Mouse (Mus musculus) embryonic facial prominence, embryonic 10.5 days (tissue): ENCODE results near the gene Gdi1. TPM values are rescaled to one million over a fixed set of nuclear protein-coding genes. Genes with fewer than 3 reads are reported as not detected.

ENCODE experiments used
- DNase-seq: peaks from one replicate; pipeline ENCODE4 v3.0.0-alpha.2; 2017; ENCODE audit warnings: low spot score
- H3K27ac ChIP-seq: fragments of 300-500 bp; sonication (generic); replicated peaks from 2 replicates; pipeline ENCODE4 v1.5.1; 2016; ENCODE audit warnings: mild to moderate bottlenecking
- H3K27me3 ChIP-seq: fragments of 300-500 bp; sonication (generic); replicated peaks from 2 replicates; pipeline ENCODE4 v1.6.1; 2016; ENCODE audit warnings: low read depth, mild to moderate bottlenecking; ENCODE audit not compliant: poor library complexity, severe bottlenecking
- H3K36me3 ChIP-seq: fragments of 300-500 bp; sonication (generic); replicated peaks from 2 replicates; pipeline ENCODE4 v1.6.1; 2016; ENCODE audit warnings: mild to moderate bottlenecking, moderate library complexity
- H3K4me1 ChIP-seq: fragments of 300-500 bp; sonication (generic); 2 replicates; pipeline ENCODE4 v1.6.1; 2016
- H3K4me3 ChIP-seq: fragments of 300-500 bp; sonication (generic); 2 replicates; pipeline ENCODE4 v1.5.1; 2016; ENCODE audit warnings: mild to moderate bottlenecking, moderate library complexity
- H3K9me3 ChIP-seq: fragments of 300-500 bp; sonication (generic); 2 replicates; pipeline ENCODE4 v1.6.1; 2016; ENCODE audit warnings: mild to moderate bottlenecking
- WGBS: fragments of 180-500 bp; shearing (Covaris S2); methylation state at CpG from one replicate; pipeline ENCODE4 v1.1.7; 2016; 5-methylcytosine and 5-hydroxymethylcytosine counted together
- polyA plus RNA-seq: library from polyadenylated mRNA; unstranded; fragments of >200 nt; fragmentation: Nextera tagmentation; extraction: Ambion mirVana; gene quantifications from 2 replicates; pipeline ENCODE4 v1.2.1, GENCODE M21; 2016

Gene Gdi1
- 231 and 251 TPM in 2 replicates for polyA plus RNA-seq

DNA sequence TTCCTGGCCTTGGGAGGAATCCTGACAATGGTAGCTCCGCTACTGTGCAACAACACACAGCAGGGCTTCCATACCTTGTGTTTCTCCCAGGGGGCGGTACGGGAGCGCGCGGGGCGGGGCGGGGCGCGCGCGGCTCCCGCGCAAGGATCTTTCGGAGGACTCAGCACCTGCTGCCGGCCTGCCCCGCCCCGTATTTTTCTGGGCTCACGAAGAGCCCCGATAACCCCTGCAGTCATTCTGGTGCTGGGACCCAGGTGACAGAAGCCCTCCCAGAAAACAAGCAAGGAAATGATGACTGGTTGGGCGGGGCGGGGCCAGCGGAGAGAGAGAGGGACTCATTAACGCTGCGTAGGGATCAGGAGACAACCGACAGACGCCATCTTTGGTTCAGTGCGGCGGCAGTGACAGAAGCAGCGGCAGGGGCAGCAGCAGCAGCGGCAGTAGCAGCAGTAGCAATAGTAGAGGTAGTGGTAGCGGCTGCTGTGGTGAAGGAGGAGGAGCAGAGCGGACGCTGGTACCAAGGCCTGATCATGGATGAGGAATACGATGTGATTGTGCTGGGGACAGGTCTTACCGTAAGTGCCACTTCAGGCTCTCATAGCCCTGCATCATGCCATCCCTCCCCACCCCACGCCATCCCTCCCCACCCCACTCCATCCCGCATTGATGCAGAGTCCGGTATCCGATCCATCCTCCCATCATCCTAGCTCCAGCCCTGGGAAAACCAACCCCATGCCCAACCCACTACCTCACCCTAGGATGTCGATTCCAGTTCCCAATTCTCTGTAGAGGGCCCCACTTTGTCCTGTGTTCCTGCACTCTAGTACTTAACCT lies at the start of gene Gdi1:
Gene Gdi1, plus strand, starts transcription at position 132 of the 834 bp plus-strand sequence.
- Histone ChIP-seq H3K27me3 (no peaks in the 10 kb centered on the region), H3K9me3 (no peaks in the 10 kb centered on the region), H3K27ac (peak within 1 kb of the TSS; percentile 91), H3K36me3 (peaks cover 79% of the 10 kb centered on the region), H3K4me3 (peak within 1 kb of the TSS; percentile 68), H3K4me1 (peaks cover 11% of the 10 kb centered on the region)
- 19% methylated on average over 41 of the region's 41 CpGs for WGBS
- DNase-seq: peak; percentile 85

DNA sequence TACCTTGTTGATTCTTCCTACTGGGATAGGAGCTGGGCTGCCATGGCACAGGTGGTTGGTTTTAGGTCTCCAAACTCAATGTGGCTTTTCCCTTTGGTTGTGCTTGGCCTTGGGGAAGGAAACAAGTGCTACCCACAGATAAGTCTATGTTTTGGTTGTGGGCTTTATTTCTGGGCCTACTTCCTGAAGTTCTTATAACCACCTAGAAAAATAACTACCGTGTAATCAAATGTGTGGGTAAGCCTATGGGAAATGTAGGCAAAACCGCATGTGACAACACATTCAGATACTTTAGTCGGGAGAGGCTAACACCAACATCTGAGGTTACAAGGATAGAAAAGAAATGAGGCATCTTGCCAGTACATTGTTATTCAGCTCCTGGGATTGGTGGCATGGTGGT lies 47.1 kb upstream of the Gdi1 start:
- H3K4me1 ChIP-seq: peaks cover 5% of the 10 kb centered on the region; the same call in 1 of the 2 replicates
- H3K36me3 ChIP-seq: peaks cover 39% of the 10 kb centered on the region
- no peak overlapping the region for H3K27ac ChIP-seq
- 92% methylated on average over 3 of the region's 3 CpGs for WGBS
- H3K27me3 ChIP-seq: no peaks in the 10 kb centered on the region
- no peaks in the 10 kb centered on the region for H3K9me3 ChIP-seq
- no peak for DNase-seq
- H3K4me3 ChIP-seq: no peak overlapping the region

DNA sequence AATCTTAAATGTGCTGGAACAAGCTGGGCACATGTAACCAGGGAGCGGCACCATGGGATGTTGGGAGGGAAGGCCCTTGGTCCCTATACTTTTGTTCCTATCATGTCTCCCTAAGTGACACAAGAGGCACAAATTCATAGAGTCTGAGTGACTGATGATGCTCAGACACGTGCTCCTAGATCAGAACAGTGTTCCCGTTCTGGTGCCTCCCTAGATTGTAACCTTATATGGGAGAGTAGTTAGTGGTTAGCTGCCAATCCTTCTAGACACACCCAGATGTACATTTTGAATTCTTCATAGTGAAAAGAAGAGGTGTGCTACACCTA lies 35.1 kb upstream of the Gdi1 start:
- H3K27me3 ChIP-seq: no peaks in the 10 kb centered on the region
- H3K4me3 ChIP-seq: peak overlapping the region; percentile 68
- H3K36me3 ChIP-seq: peaks cover 18% of the 10 kb centered on the region
- peak overlapping the region; percentile 92 for H3K27ac ChIP-seq
- peak; percentile 23 for DNase-seq
- 32% methylated on average over 3 of the region's 3 CpGs for WGBS
- H3K9me3 ChIP-seq: no peaks in the 10 kb centered on the region
- no peaks in the 10 kb centered on the region; the same call in 1 of the 2 replicates for H3K4me1 ChIP-seq

DNA sequence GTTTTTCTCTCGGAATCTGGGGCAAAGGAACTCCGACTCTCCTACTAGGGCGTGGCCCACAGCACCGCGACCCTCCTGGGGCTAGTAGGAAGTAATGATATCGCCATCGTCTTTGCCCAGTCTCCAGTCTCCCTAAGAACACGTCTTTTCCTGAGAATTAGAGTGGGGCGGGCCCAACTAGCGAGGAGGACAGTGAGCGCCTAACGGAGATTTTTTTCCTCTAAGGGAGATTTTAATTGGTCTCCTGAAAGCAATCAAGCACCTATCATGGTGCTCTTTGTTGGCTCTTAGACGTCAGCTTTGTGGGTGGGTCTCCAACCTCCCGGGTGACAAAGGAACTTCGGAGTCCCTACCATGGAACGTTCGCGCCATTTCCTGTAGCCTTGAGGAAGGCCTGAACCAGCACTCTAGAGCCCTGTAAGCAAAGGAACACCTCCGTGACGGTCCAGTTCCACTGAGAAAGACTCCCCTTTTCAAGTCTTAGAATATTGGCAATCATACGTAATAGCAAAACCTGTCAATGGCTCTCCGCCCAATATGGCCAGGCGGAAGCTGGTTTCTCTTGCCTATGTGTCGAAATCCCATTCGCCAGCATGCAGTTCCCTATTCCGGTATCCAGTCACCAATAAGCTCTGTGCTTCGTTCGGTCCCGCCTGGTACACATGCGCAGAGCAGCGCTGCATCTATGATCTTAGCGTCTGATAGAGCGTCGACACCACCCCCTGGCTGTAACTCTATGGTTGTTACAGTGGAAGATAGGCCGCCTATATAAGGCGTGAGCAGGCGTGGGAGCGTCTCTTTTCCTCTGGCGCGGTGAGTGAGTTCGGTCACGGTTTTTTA lies 34.5 kb upstream of the Gdi1 start, which contains the start of gene Rpl10:
Gene Rpl10, plus strand, starts transcription at position 751 of the 840 bp plus-strand sequence.
- peak within 1 kb of the TSS; percentile 92 for H3K27ac ChIP-seq
- DNase-seq: peak; percentile 92
- peaks cover 18% of the 10 kb centered on the region for H3K36me3 ChIP-seq
- H3K27me3 ChIP-seq: no peaks in the 10 kb centered on the region
- H3K9me3 ChIP-seq: no peaks in the 10 kb centered on the region
- 18% methylated on average over 42 of the region's 42 CpGs for WGBS
- no peaks in the 10 kb centered on the region; the same call in 1 of the 2 replicates for H3K4me1 ChIP-seq
- H3K4me3 ChIP-seq: peak within 1 kb of the TSS; percentile 68

DNA sequence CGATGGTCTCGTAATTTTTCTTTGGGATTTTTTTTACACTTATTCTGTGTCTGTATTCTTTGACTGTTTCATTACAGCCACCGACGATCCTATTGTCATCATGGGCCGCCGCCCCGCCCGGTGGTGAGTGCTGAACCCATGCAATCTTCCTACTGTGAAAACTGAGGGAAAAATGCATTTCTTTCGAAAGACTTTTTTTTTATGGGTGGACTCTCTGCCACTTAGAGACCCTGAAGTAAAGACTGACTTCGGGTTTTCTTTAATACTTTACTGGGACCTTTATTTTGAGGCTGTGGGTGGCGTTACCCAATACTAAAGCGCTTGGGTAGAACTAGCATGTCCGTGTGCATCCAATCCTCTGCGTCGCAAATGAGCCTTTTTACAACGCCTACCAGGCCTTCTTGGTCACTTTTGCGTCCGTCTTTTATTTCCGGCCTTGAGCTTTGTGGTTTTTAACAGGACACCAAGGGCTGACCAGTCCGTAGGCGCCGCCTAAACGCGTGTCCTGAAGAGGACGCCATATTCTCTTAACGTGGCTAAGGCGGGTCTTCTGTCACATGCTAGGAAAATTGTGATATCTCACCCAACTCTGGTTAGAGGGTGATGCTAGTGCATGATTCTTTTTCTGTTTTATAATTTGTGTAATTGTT lies 33.8 kb upstream of the Gdi1 start:
- peak; percentile 38 for DNase-seq
- H3K27ac ChIP-seq: peak overlapping the region; percentile 92
- H3K27me3 ChIP-seq: no peaks in the 10 kb centered on the region
- H3K36me3 ChIP-seq: peaks cover 18% of the 10 kb centered on the region
- no peaks in the 10 kb centered on the region for H3K9me3 ChIP-seq
- H3K4me3 ChIP-seq: peak overlapping the region; percentile 68
- 21% methylated on average over 27 of the region's 27 CpGs for WGBS
- no peaks in the 10 kb centered on the region; the same call in 1 of the 2 replicates for H3K4me1 ChIP-seq

DNA sequence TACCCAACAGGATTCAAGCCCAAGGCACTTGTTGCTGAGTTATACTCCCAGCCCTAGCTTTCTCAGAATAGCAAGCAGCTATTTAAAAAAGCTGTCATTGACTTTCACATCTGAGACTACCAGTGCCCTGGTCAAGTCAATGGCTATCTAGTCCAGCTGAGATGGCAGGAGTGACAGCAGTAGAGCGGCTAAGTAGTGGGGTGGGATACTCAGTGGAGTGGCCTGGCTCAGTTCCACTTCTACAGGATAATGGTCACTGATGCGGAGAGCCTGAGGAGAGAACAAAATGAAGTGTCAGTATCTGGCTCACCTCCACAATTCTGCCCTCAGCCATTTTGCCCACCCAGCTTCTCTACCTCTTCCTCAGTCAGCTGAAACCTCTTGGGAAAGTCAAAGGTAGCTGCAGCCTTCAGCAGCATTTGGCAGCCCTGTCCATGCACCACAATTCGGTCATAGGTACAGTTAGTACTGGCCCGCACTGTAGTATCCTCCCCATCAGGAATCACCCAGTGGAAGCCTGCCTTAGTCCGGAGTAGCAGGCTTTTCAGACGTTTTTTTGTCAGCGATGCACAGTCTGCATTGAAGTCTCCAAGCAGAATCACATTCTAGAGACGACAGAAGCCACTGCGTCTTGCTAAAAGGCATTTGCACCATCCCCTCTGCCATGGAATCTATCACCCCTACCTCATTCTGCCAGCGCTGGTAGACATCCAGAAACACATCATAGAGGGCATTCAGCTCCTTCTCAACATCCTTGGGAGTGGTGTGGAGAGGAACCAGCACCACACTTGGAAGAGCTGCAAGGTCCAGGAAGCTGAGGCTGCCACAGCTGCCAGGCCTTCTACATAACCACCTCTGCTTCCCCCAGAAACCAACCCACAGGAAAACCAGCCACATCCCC lies 31.1 kb upstream of the Gdi1 start:
- Histone ChIP-seq H3K9me3 (no peaks in the 10 kb centered on the region), H3K27me3 (no peaks in the 10 kb centered on the region), H3K36me3 (peaks cover 18% of the 10 kb centered on the region), H3K4me3 (0 out of 2 replicates have a peak overlapping the region, but pooled peaks have one; percentile 2), H3K4me1 (no peaks in the 10 kb centered on the region; the same call in 1 of the 2 replicates), H3K27ac (no peak overlapping the region)
- WGBS: 35% methylated on average over 10 of the region's 10 CpGs
- peak; percentile 19 for DNase-seq

DNA sequence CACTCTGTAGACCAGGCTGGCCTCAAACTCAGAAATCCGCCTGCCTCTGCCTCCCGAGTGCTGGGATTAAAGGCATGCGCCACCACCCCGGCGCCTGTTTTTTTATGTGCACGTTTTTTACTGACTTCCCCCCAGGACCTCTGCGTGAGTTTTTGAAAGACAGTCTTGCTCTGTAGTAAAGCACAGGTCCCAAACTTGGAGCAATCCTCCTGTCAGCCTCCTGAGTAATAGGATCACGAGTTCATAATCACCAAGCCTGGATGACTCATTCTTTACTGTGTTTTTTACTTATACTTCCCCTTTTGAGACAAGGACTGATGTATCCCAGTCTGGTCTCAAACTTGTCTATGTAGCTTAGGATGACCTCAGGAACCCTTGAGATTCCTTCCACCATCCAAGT lies 26.9 kb upstream of the Gdi1 start:
- peaks cover 7% of the 10 kb centered on the region for H3K36me3 ChIP-seq
- no peak for DNase-seq
- H3K27me3 ChIP-seq: no peaks in the 10 kb centered on the region; the same call in 1 of the 2 replicates
- peaks cover 8% of the 10 kb centered on the region for H3K4me1 ChIP-seq
- WGBS: 76% methylated on average over 8 of the region's 8 CpGs
- H3K9me3 ChIP-seq: no peaks in the 10 kb centered on the region
- H3K27ac ChIP-seq: no peak overlapping the region
- H3K4me3 ChIP-seq: no peak overlapping the region

DNA sequence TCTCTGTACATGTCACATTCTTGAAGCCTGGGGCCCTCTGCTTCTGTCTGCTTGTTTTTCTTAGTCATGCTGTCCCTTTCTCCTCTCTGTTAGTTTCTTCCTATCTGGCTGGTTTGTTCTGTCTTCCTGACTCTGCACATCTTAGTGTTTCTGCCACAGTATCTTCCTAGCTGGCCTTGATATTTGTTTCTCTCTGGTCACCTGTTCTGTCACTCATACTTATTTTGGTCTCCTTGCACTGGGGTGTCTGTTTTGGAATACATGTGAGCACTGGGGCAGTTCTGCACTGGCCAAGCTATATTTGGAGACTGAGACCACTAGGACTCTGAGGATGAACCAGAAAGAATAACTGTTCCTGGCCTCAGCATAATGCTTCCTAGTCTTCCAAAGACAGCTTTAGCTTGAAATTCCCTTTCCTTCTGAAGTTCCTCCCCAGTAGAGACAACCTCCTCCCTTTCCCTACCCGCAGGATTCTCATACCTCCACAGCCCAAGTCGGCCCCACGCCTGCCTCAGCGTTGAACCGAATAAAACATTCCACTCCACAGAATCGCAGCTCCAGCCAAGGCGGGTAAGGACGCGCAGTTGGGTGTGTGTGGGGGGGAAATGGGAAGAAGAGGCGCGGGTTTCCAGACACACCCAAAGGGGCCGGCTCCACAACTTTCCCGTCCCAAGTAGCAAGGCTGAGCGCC lies 23.6 kb upstream of the Gdi1 start:
- H3K4me3 ChIP-seq: peak overlapping the region; percentile 73
- H3K27ac ChIP-seq: peak overlapping the region; percentile 86
- H3K4me1 ChIP-seq: peaks cover 16% of the 10 kb centered on the region
- 13% methylated on average over 14 of the region's 14 CpGs for WGBS
- H3K36me3 ChIP-seq: no peaks in the 10 kb centered on the region
- H3K27me3 ChIP-seq: no peaks in the 10 kb centered on the region; the same call in 1 of the 2 replicates
- H3K9me3 ChIP-seq: no peaks in the 10 kb centered on the region
- DNase-seq: no peak

DNA sequence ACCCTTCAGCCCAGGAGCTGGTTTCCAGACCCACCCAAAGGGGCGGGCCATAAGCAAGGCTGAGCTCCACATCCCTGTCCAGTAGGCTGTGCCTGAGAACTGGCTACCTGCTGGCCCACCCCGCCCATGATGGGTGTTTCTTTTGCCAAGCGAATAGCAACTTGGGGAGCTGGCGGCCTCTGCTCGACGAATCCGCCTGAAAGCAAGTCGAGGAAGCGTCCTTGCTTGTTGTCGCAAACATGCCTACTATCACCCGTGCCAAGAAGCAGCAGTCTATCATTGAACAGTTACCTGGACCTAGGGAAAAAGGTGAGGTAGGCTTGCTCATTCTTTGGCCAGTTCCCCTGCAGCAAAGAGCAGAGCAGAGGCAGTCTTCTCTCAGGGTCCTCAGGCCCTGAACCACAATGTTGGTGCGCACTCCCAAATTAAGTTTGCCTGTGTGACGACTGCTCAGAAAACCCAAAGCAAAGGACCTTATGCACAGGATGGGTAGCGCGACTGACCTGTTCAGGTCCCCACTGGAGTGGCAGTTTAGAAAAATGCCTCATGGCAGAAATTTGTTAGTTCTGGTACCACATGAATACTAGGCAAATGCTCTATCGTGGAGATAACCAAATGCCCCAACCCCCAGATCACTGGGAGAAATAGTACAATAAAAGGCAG lies 22.9 kb upstream of the Gdi1 start, which contains the start of the genes Taz and Dnase1l1:
Gene Taz, plus strand, starts transcription at position 181 of the 663 bp plus-strand sequence.
Gene Dnase1l1, minus strand, starts transcription at position 606 of the 663 bp plus-strand sequence.
- peak; percentile 73 for DNase-seq
- WGBS: 22% methylated on average over 16 of the region's 16 CpGs
- Histone ChIP-seq H3K4me1 (peaks cover 16% of the 10 kb centered on the region), H3K27me3 (no peaks in the 10 kb centered on the region; the same call in 1 of the 2 replicates), H3K9me3 (no peaks in the 10 kb centered on the region), H3K36me3 (no peaks in the 10 kb centered on the region), H3K4me3 (peak within 1 kb of the TSS; percentile 73), H3K27ac (peak within 1 kb of the TSS; percentile 86)

DNA sequence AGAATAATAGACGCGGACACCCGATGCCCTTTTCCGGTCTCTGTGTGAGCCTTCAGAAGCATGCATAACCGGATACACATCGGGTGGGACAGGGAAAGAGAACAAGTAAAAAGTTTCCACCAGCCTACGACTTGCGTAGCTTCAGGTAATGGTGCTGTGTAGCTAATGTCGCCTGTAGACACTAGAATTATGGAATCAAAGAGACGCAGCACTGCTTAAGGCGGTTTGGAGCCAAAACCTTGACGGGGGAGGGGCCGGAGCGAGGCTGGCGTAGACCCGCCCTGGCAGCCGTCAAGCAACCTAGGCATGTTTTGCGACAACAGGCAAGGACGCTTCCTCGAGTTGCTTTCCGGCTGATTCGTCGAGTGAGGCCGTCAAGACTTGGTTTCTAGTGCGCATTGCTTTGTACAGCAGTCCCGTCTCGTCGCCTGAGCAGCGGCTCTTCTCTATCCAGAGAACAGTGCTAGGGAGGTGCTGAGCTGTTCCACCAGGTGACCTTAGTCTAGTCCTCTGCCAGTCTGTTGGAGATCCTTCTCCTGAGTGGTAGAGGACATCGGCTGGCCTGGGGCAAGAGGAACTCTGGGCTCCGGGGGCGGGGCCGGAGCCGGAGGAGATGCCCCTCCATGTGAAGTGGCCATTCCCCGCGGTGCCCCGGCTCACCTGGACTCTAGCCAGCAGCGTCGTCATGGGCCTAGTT lies 22.3 kb upstream of the Gdi1 start:
- Histone ChIP-seq H3K36me3 (0 out of 2 replicates have a peak, but pooled peaks cover 3% of the 10 kb centered on the region), H3K27ac (peak overlapping the region; percentile 86), H3K4me1 (peaks cover 16% of the 10 kb centered on the region), H3K4me3 (peak overlapping the region; percentile 73), H3K27me3 (no peaks in the 10 kb centered on the region; the same call in 1 of the 2 replicates), H3K9me3 (no peaks in the 10 kb centered on the region)
- 17% methylated on average over 39 of the region's 39 CpGs for WGBS
- peak; percentile 86 for DNase-seq
